Mouse (Mus musculus): Measurements from ENCODE around the gene Slc1a5. TPM values are rescaled to one million over a fixed set of nuclear protein-coding genes. Genes with fewer than 3 reads are reported as not detected.

Slc1a5 gene
- total RNA-seq (2014; rRNA removed): 18.1 and 19.2 TPM in 2 replicates
- 9.5 and 9.7 TPM in 2 replicates for polyA plus RNA-seq (2015; fragmentation: Nextera tagmentation; extraction: Ambion mirVana)

GRCm38 (mm10) chr7:16780825-16781554, at the start of gene Slc1a5:
TSS of gene Slc1a5 (plus strand) at chr7:16781340.
- WGBS: 2% methylated on average over 34 of the region's 34 CpGs
- no peaks in the 10 kb centered on the region for H3K36me3 ChIP-seq (ENCODE audit: insufficient read depth, low read length)
- H3K9ac ChIP-seq (replicated peaks; ENCODE audit: low read length): peak within 1 kb of the TSS; percentile 44
- peak; percentile 91 for DNase-seq (ENCODE audit: low spot score)
- H3K4me2 ChIP-seq (ENCODE audit: low read depth, low read length): peak within 1 kb of the TSS; percentile 99
- peak within 1 kb of the TSS; percentile 54 for H3K4me3 ChIP-seq (ENCODE audit: low read length)
- H3K27ac ChIP-seq: 0 out of 2 replicates have a peak within 1 kb of the TSS, but pooled peaks have one; percentile 4
- TF ChIP-seq CTCF (IDR thresholded peaks at IDR 0.05; ENCODE audit: low read depth): peak; percentile 32; the same call in 1 of the 2 replicates
- no peaks in the 10 kb centered on the region for H3K27me3 ChIP-seq (ENCODE audit: insufficient read depth, low read length)
- ATAC-seq: peak; percentile 75
- H3K4me1 ChIP-seq (ENCODE audit: insufficient read depth, low read length): no peaks in the 10 kb centered on the region
- no peaks in the 10 kb centered on the region for H3K9me3 ChIP-seq (ENCODE audit: low read length)

- H3K4me2 ChIP-seq (ENCODE audit: low read depth, low read length): no peak overlapping the region
- H3K9me3 ChIP-seq (ENCODE audit: low read length): no peaks in the 10 kb centered on the region
- TF ChIP-seq CTCF (IDR thresholded peaks at IDR 0.05; ENCODE audit: low read depth): no peak
- ATAC-seq: no peak
- peak; percentile 8 for DNase-seq (ENCODE audit: low spot score)
- no peaks in the 10 kb centered on the region for H3K27me3 ChIP-seq (ENCODE audit: insufficient read depth, low read length)
- H3K27ac ChIP-seq: no peak overlapping the region
- no peak overlapping the region for H3K9ac ChIP-seq (replicated peaks; ENCODE audit: low read length)
- H3K4me3 ChIP-seq (ENCODE audit: low read length): no peak overlapping the region
- 50% methylated on average over 7 of the region's 7 CpGs for WGBS
- H3K36me3 ChIP-seq (ENCODE audit: insufficient read depth, low read length): no peaks in the 10 kb centered on the region
- no peaks in the 10 kb centered on the region for H3K4me1 ChIP-seq (ENCODE audit: insufficient read depth, low read length)
These were observed 49.2 kb upstream of the Slc1a5 start for GRCm38 (mm10) chr7:16731893-16732422.

GRCm38 (mm10) chr7:16737606-16738072, 43.5 kb upstream of the Slc1a5 start:
- no peaks in the 10 kb centered on the region for H3K27me3 ChIP-seq (ENCODE audit: insufficient read depth, low read length)
- peak overlapping the region; percentile 97 for H3K4me2 ChIP-seq (ENCODE audit: low read depth, low read length)
- peak; percentile 8; the same call in 1 of the 2 replicates for TF ChIP-seq CTCF (IDR thresholded peaks at IDR 0.05; ENCODE audit: low read depth)
- H3K4me1 ChIP-seq (ENCODE audit: insufficient read depth, low read length): peaks cover 7% of the 10 kb centered on the region
- H3K36me3 ChIP-seq (ENCODE audit: insufficient read depth, low read length): no peaks in the 10 kb centered on the region; the same call in 1 of the 2 replicates
- DNase-seq (ENCODE audit: low spot score) (no peak), ATAC-seq (peak; percentile 21)
- H3K4me3 ChIP-seq (ENCODE audit: low read length): peak overlapping the region; percentile 85
- 0 out of 2 replicates have a peak overlapping the region, but pooled peaks have one; percentile 25 for H3K9ac ChIP-seq (replicated peaks; ENCODE audit: low read length)
- no peak overlapping the region; the same call in 1 of the 2 replicates for H3K27ac ChIP-seq
- 46% methylated on average over 10 of the region's 10 CpGs for WGBS
- H3K9me3 ChIP-seq (ENCODE audit: low read length): no peaks in the 10 kb centered on the region

GRCm38 (mm10) chr7:16738073-16738696, 43.0 kb upstream of the Slc1a5 start, which contains the start of gene Ap2s1:
TSS of gene Ap2s1 (plus strand) at chr7:16738410.
- peak within 1 kb of the TSS; percentile 75 for H3K27ac ChIP-seq
- H3K9ac ChIP-seq (replicated peaks; ENCODE audit: low read length): peak within 1 kb of the TSS; percentile 91
- H3K4me2 ChIP-seq (ENCODE audit: low read depth, low read length): peak within 1 kb of the TSS; percentile 97
- TF ChIP-seq CTCF (IDR thresholded peaks at IDR 0.05; ENCODE audit: low read depth): no peak
- H3K36me3 ChIP-seq (ENCODE audit: insufficient read depth, low read length): peaks cover 2% of the 10 kb centered on the region; the same call in 1 of the 2 replicates
- ATAC-seq: peak; percentile 96
- peak; percentile 99 for DNase-seq (ENCODE audit: low spot score)
- H3K27me3 ChIP-seq (ENCODE audit: insufficient read depth, low read length): no peaks in the 10 kb centered on the region
- under 1% methylated on average over 34 of the region's 34 CpGs for WGBS
- H3K4me1 ChIP-seq (ENCODE audit: insufficient read depth, low read length): peaks cover 7% of the 10 kb centered on the region
- peak within 1 kb of the TSS; percentile 85 for H3K4me3 ChIP-seq (ENCODE audit: low read length)
- H3K9me3 ChIP-seq (ENCODE audit: low read length): no peaks in the 10 kb centered on the region

- Histone ChIP-seq H3K4me2 (ENCODE audit: low read depth, low read length) (peak overlapping the region; percentile 97), H3K36me3 (ENCODE audit: insufficient read depth, low read length) (peaks cover 12% of the 10 kb centered on the region; the same call in 1 of the 2 replicates), H3K27ac (peak overlapping the region; percentile 75; the same call in 1 of the 2 replicates), H3K9ac (replicated peaks; ENCODE audit: low read length) (peak overlapping the region; percentile 91), H3K4me1 (ENCODE audit: insufficient read depth, low read length) (peaks cover 7% of the 10 kb centered on the region), H3K9me3 (ENCODE audit: low read length) (no peaks in the 10 kb centered on the region), H3K27me3 (ENCODE audit: insufficient read depth, low read length) (no peaks in the 10 kb centered on the region), H3K4me3 (ENCODE audit: low read length) (peak overlapping the region; percentile 85)
- no peak for ATAC-seq
- 60% methylated on average over 10 of the region's 10 CpGs for WGBS
- no peak for TF ChIP-seq CTCF (IDR thresholded peaks at IDR 0.05; ENCODE audit: low read depth)
- DNase-seq (ENCODE audit: low spot score): no peak
These were observed 42.0 kb upstream of the Slc1a5 start for GRCm38 (mm10) chr7:16739056-16739604.

- H3K27ac ChIP-seq: no peak overlapping the region
- H3K36me3 ChIP-seq (ENCODE audit: insufficient read depth, low read length): peaks cover 45% of the 10 kb centered on the region
- DNase-seq (ENCODE audit: low spot score) (no peak), ATAC-seq (no peak)
- 96% methylated on average over 4 of the region's 4 CpGs for WGBS
- H3K4me1 ChIP-seq (ENCODE audit: insufficient read depth, low read length): no peaks in the 10 kb centered on the region
- H3K27me3 ChIP-seq (ENCODE audit: insufficient read depth, low read length): no peaks in the 10 kb centered on the region
- H3K4me3 ChIP-seq (ENCODE audit: low read length): no peak overlapping the region
- no peak overlapping the region for H3K9ac ChIP-seq (replicated peaks; ENCODE audit: low read length)
- no peak overlapping the region for H3K4me2 ChIP-seq (ENCODE audit: low read depth, low read length)
- no peaks in the 10 kb centered on the region for H3K9me3 ChIP-seq (ENCODE audit: low read length)
- no peak for TF ChIP-seq CTCF (IDR thresholded peaks at IDR 0.05; ENCODE audit: low read depth)
These were observed 35.8 kb upstream of the Slc1a5 start for GRCm38 (mm10) chr7:16745373-16745772.

Measured in hindbrain, postnatal 0 days (tissue).